Mouse (Mus musculus) testis, adult 2 months (tissue): ENCODE data around the gene Rhbdd2. TPM values are rescaled to one million over a fixed set of nuclear protein-coding genes. Genes with fewer than 3 reads are reported as not detected.

ENCODE experiments used
- H3K27ac ChIP-seq: fragments of 200-500 bp; 2 replicates; pipeline ENCODE4 v1.5.1; 2012; ENCODE audit warnings: low read depth, low read length; ENCODE audit not compliant: control insufficient read depth, insufficient read depth
- H3K27me3 ChIP-seq: fragments of 200-500 bp; 2 replicates; pipeline ENCODE4 v1.6.1; 2012; ENCODE audit warnings: mild to moderate bottlenecking, low read length, moderate library complexity; ENCODE audit not compliant: control insufficient read depth, insufficient read depth
- H3K36me3 ChIP-seq: fragments of 200-500 bp; 2 replicates; pipeline ENCODE4 v1.6.1; 2012; ENCODE audit warnings: mild to moderate bottlenecking, low read length; ENCODE audit not compliant: control insufficient read depth, insufficient read depth
- H3K4me1 ChIP-seq: fragments of 200-500 bp; 2 replicates; pipeline ENCODE4 v1.6.1; 2012; ENCODE audit warnings: low read length; ENCODE audit not compliant: control insufficient read depth, insufficient read depth
- H3K4me3 ChIP-seq: fragments of 200-500 bp; 2 replicates; pipeline ENCODE4 v1.5.1; 2012; ENCODE audit warnings: low read depth, mild to moderate bottlenecking, low read length, moderate library complexity, mixed read lengths; ENCODE audit not compliant: control insufficient read depth
- CTCF ChIP-seq: fragments of 200-500 bp; IDR thresholded peaks from 2 replicates; pipeline ENCODE4 v1.5.1; 2012; ENCODE audit warnings: low read depth, mild to moderate bottlenecking, inconsistent platforms, low read length, moderate library complexity; ENCODE audit not compliant: control insufficient read depth, insufficient read depth, insufficient replicate concordance
- POLR2A ChIP-seq: fragments of 200-500 bp; IDR thresholded peaks from 2 replicates; pipeline ENCODE4 v1.6.1; 2012; ENCODE audit warnings: low read depth, mild to moderate bottlenecking, inconsistent platforms, low read length, moderate library complexity; ENCODE audit not compliant: control insufficient read depth
- polyA plus RNA-seq: library from polyadenylated mRNA; depleted of rRNA; stranded (reverse); fragments of >200 nt; gene quantifications from 2 replicates; pipeline ENCODE4 v1.2.3, GENCODE M21; 2012

Gene Rhbdd2
- polyA plus RNA-seq, 1 experiment = 64.0 TPM

DNA sequence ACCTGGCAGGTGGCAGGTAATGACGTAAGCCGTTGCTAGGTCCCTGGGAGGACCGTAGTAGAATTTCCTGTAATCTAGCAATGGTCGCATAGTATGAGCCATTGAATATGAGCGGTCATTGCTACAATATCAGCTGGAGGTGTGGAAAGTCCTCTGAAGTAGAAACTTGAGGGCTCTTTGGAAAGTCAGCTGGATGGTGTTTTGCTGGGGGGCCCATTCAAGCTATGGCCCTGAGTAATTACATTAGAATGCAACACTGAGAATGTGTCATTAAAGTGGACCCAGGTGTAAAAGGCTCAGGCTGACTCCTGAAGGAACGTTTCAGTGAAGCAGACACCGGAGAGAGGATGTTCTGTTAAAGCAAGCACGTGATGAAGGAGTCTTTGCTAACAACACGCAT lies 11.9 kb upstream of the Rhbdd2 start:
- Histone ChIP-seq H3K36me3 (no peaks in the 10 kb centered on the region), H3K4me3 (no peak overlapping the region), H3K27me3 (no peaks in the 10 kb centered on the region), H3K4me1 (peaks cover 4% of the 10 kb centered on the region), H3K27ac (no peak overlapping the region)
- no peak for TF ChIP-seq POLR2A
- no peak for TF ChIP-seq CTCF

DNA sequence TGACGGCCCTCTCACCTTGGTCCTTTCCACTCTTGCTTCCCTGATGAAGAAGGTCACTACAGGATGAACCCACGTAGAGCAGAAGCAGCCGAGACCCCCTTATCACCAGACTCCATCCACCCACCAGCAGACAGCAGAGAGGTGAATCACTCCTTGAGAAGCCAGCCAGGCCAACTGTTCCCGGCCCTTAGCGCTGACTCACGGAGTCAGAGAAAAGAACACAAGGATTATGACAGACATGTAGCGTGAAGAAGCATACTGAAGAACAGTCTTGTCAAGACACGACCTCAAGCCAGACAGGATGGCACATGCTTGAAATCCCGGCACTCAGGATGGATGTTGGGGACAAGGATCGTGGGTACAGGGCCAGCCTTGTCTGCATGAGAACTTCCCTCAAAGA lies 10.7 kb upstream of the Rhbdd2 start:
- no peaks in the 10 kb centered on the region for H3K36me3 ChIP-seq
- peaks cover 4% of the 10 kb centered on the region for H3K4me1 ChIP-seq
- TF ChIP-seq CTCF (no peak), POLR2A (no peak)
- H3K27ac ChIP-seq = no peak overlapping the region
- H3K4me3 ChIP-seq = no peak overlapping the region
- no peaks in the 10 kb centered on the region for H3K27me3 ChIP-seq

DNA sequence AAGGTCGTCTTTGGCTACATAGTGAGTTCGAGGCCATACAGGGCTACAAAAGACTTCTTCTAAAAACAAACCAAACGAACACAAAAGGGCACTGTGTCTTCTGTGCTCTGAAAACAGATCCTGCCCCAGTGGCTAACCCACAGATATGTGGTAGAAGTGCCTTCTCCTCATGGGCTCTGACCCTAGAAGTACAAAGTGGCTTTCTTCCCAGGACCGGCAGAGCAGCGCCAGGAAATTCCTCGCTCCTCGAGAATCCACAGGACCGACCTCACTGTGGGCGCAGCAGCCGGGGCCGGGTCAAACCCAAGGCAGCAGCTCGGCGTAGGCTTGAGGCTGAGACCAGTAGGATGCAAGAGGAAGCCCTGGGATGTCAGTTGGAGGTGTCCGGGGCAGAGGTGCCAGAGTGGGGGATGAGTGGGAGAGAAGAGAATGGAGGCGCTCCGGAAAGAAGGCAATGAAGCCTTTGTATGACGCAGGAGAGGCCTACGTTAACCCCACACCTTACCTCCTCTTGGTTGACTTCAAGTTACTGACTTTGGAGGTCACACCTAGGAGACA lies 9.3 kb upstream of the Rhbdd2 start:
- Histone ChIP-seq H3K4me3 (peak overlapping the region; percentile 74), H3K27ac (no peak overlapping the region; the same call in 1 of the 2 replicates), H3K27me3 (no peaks in the 10 kb centered on the region), H3K36me3 (no peaks in the 10 kb centered on the region), H3K4me1 (peaks cover 4% of the 10 kb centered on the region)
- TF ChIP-seq POLR2A (no peak), CTCF (no peak)

DNA sequence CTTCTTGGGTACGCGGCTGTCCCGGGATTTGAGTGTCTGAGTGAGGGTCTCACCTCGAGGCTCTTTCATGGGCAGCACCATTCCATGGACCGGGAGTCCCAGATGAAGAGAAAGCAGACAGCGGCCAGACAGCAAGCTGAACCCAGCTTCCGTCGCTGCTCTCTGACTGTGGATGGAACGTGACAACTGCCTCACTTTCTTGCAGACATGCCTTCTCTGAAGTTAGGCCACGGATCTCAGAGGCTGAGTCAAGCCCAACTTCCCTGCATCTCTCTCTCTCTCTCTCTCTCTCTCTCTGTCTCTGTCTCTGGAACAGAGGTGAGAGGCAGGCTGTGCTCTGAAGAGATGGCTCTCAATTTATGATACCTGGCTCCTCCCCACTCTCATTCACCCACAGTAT lies 3.5 kb upstream of the Rhbdd2 start:
- no peak overlapping the region for H3K27ac ChIP-seq
- peaks cover 3% of the 10 kb centered on the region; the same call in 1 of the 2 replicates for H3K4me1 ChIP-seq
- H3K36me3 ChIP-seq = no peaks in the 10 kb centered on the region
- peak overlapping the region; percentile 10; the same call in 1 of the 2 replicates for H3K4me3 ChIP-seq
- no peaks in the 10 kb centered on the region for H3K27me3 ChIP-seq
- TF ChIP-seq CTCF (no peak), POLR2A (no peak)

DNA sequence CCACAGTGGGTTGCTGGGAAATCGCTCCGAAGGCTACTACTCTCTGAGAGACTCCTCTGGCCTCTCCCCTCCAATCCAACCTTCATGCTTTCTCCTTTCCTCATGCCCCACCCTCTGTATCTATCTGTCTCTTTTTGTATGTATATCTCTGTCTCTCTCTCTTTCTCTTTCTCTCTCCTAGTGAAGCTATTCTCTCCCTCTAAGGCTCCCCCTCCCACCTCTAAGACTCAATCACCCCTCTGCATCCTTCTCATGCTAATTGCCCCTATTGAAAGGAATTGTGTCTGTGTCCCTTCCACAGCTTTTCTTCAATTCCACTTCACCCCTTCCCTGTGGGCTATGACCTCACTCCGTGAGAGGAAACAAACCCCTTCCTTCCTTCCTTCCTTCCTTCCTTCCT lies 3.0 kb upstream of the Rhbdd2 start:
- Histone ChIP-seq H3K27ac (no peak overlapping the region), H3K4me1 (peaks cover 3% of the 10 kb centered on the region; the same call in 1 of the 2 replicates), H3K27me3 (no peaks in the 10 kb centered on the region), H3K4me3 (no peak overlapping the region), H3K36me3 (no peaks in the 10 kb centered on the region)
- no peak for TF ChIP-seq CTCF
- TF ChIP-seq POLR2A = no peak

DNA sequence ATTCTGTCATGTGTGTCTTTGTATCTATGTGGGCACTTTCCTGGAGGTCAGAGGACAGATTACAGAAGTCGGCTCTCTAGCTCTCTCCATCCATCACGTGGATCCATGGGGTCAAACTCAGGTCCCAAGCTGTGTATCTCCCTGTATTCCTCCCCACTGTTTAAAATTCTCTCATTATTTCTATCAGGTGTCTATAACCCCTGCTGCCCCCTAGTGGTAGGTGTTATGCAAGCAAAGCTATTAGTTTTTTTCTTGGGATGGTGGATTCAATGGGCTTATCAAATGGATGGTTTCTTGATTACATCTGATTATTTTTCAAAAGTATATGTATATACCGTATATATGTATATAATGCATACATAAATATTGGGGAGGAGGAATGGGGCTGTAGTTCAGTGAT lies 1.8 kb upstream of the Rhbdd2 start:
- no peaks in the 10 kb centered on the region for H3K36me3 ChIP-seq
- no peak overlapping the region for H3K4me3 ChIP-seq
- TF ChIP-seq CTCF (no peak), POLR2A (no peak)
- H3K27ac ChIP-seq = no peak overlapping the region
- peaks cover 3% of the 10 kb centered on the region; the same call in 1 of the 2 replicates for H3K4me1 ChIP-seq
- no peaks in the 10 kb centered on the region for H3K27me3 ChIP-seq

DNA sequence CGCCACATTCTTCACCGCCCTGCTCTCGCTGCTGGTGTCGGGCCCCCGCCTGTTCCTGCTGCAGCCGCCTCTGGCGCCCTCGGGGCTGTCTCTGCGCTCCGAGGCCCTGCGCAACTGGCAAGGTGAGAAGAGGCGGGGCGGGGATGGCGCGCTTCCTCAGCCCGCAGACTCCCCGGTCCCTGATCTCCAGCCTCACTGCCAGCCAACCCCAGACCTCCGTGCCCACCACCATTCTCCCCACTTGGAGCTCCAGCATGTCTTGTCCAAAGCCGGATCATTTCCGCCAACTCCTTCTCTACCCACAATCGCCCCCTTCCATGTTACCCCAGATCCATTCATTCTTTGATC lies 353 bp downstream of the Rhbdd2 start:
- Histone ChIP-seq H3K36me3 (no peaks in the 10 kb centered on the region; the same call in 1 of the 2 replicates), H3K27ac (peak overlapping the region; percentile 81)
- no peak for TF ChIP-seq POLR2A
- TF ChIP-seq CTCF = no peak

DNA sequence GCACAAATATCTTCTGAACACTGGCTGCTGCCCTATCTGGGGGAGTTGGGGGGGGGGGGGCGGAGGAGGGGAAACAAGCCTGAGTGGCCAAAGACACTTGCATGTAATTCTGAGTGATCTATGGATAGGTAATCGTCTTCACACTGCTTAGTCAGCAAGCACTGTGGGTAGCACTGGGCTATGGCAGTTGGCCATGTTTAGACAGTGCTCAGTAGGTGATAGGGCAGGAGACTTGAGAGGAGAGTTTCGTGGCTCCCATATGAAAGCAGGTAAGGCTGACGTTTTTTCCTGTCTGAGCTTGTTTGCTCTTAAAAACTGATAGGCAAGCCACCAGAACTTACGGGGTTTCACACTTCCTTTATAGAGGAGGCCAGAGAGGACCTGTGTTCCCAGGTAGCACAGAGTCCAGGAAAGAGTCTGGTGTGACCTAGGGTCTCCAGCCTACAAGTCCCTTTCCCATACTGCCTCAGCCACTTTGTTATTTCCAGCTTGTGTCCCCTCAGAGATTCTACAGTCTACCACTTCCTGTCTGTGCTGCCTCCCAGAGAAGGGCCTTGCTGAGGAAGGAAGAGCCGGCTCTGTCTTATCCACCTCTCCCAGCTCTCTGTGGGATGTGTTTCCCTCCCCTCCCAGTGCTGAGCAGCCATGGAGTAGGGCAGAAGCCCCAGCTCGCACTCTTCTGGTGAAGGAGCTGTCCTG lies 7.5 kb downstream of the Rhbdd2 start:
- H3K27me3 ChIP-seq = no peaks in the 10 kb centered on the region
- H3K36me3 ChIP-seq = no peaks in the 10 kb centered on the region; the same call in 1 of the 2 replicates
- TF ChIP-seq CTCF (no peak), POLR2A (no peak)
- no peak overlapping the region for H3K27ac ChIP-seq
- H3K4me1 ChIP-seq = no peaks in the 10 kb centered on the region
- no peak overlapping the region for H3K4me3 ChIP-seq

More for the DNA sequence above, 353 bp downstream of the Rhbdd2 start:
- Histone ChIP-seq H3K4me1 (peaks cover 3% of the 10 kb centered on the region; the same call in 1 of the 2 replicates), H3K27me3 (no peaks in the 10 kb centered on the region), H3K4me3 (peak overlapping the region; percentile 97)
